Mouse (Mus musculus): Measurements from ENCODE around the gene 1300017J02Rik. TPM values are rescaled to one million over a fixed set of nuclear protein-coding genes. Genes with fewer than 3 reads are reported as not detected.
A peak's percentile ranks its signal among the peaks of the same experiment; 100 is the strongest.

The 1300017J02Rik gene
- polyA plus RNA-seq, 1 experiment from 2014 or later: 2.3 TPM

- peaks cover 29% of the 10 kb centered on the region for H3K36me3 ChIP-seq (ENCODE audit: control insufficient read depth, insufficient read depth, low read length)
- peaks cover 12% of the 10 kb centered on the region for H3K4me1 ChIP-seq (replicated peaks; ENCODE audit: control insufficient read depth, insufficient read depth, low read length)
These were observed 5.0 kb upstream of the 1300017J02Rik start for GRCm38 (mm10) chr9:103309832-103310231.

GRCm38 (mm10) chr9:103305332-103306041 lies 605 bp upstream of the 1300017J02Rik start:
- H3K4me3 ChIP-seq (ENCODE audit: low read length): peak overlapping the region; percentile 86
- peak overlapping the region; percentile 83 for H3K27ac ChIP-seq (ENCODE audit: low read length)
- peaks cover 12% of the 10 kb centered on the region for H3K36me3 ChIP-seq (ENCODE audit: control insufficient read depth, insufficient read depth, low read length)
- no peaks in the 10 kb centered on the region for H3K9me3 ChIP-seq (ENCODE audit: control insufficient read depth, low read length)
- peaks cover 17% of the 10 kb centered on the region for H3K4me1 ChIP-seq (replicated peaks; ENCODE audit: control insufficient read depth, insufficient read depth, low read length)
- H3K4me2 ChIP-seq (ENCODE audit: low read depth, low read length): peak overlapping the region; percentile 72
- ATAC-seq (ENCODE audit: low read depth): peak; percentile 74
- H3K27me3 ChIP-seq (ENCODE audit: control insufficient read depth, insufficient read depth, low read depth, low read length): no peaks in the 10 kb centered on the region
- under 1% methylated on average over 35 of the region's 40 CpGs for WGBS
- peak overlapping the region; percentile 94 for H3K9ac ChIP-seq (ENCODE audit: low read length)

More at GRCm38 (mm10) chr9:103309832-103310231, 5.0 kb upstream of the 1300017J02Rik start:
- Histone ChIP-seq H3K4me2 (ENCODE audit: low read depth, low read length) (no peak overlapping the region), H3K4me3 (ENCODE audit: low read length) (no peak overlapping the region), H3K9ac (ENCODE audit: low read length) (no peak overlapping the region), H3K27ac (ENCODE audit: low read length) (no peak overlapping the region), H3K27me3 (ENCODE audit: control insufficient read depth, insufficient read depth, low read depth, low read length) (no peaks in the 10 kb centered on the region), H3K9me3 (ENCODE audit: control insufficient read depth, low read length) (no peaks in the 10 kb centered on the region)
- WGBS: 86% methylated on average over 6 of the region's 6 CpGs
- no peak for ATAC-seq (ENCODE audit: low read depth)

GRCm38 (mm10) chr9:103302666-103303065 lies 2.2 kb downstream of the 1300017J02Rik start:
- no peaks in the 10 kb centered on the region for H3K27me3 ChIP-seq (ENCODE audit: control insufficient read depth, insufficient read depth, low read depth, low read length)
- 47% methylated on average over 3 of the region's 3 CpGs for whole genome bisulfite sequencing

GRCm38 (mm10) chr9:103302239-103302638 lies 2.6 kb downstream of the 1300017J02Rik start:
- Histone ChIP-seq H3K4me3 (ENCODE audit: low read length) (no peak overlapping the region), H3K27ac (ENCODE audit: low read length) (peak overlapping the region; percentile 75)
- peak; percentile 46; the same call in 1 of the 2 replicates for ATAC-seq (ENCODE audit: low read depth)

More at GRCm38 (mm10) chr9:103302666-103303065, 2.2 kb downstream of the 1300017J02Rik start:
- Histone ChIP-seq H3K4me3 (ENCODE audit: low read length) (no peak overlapping the region), H3K36me3 (ENCODE audit: control insufficient read depth, insufficient read depth, low read length) (no peaks in the 10 kb centered on the region), H3K27ac (ENCODE audit: low read length) (peak overlapping the region; percentile 75; the same call in 1 of the 2 replicates), H3K9ac (ENCODE audit: low read length) (no peak overlapping the region), H3K4me2 (ENCODE audit: low read depth, low read length) (no peak overlapping the region), H3K9me3 (ENCODE audit: control insufficient read depth, low read length) (no peaks in the 10 kb centered on the region), H3K4me1 (replicated peaks; ENCODE audit: control insufficient read depth, insufficient read depth, low read length) (peaks cover 17% of the 10 kb centered on the region)
- peak; percentile 14; the same call in 1 of the 2 replicates for ATAC-seq (ENCODE audit: low read depth)

GRCm38 (mm10) chr9:103301086-103301485 lies 3.8 kb downstream of the 1300017J02Rik start:
- H3K9ac ChIP-seq (ENCODE audit: low read length): no peak overlapping the region
- 91% methylated on average over 8 of the region's 8 CpGs for WGBS
- H3K27ac ChIP-seq (ENCODE audit: low read length): no peak overlapping the region
- no peak for ATAC-seq (ENCODE audit: low read depth)
- H3K4me3 ChIP-seq (ENCODE audit: low read length): no peak overlapping the region
- no peaks in the 10 kb centered on the region for H3K36me3 ChIP-seq (ENCODE audit: control insufficient read depth, insufficient read depth, low read length)
- peaks cover 5% of the 10 kb centered on the region; the same call in 1 of the 2 replicates for H3K4me1 ChIP-seq (replicated peaks; ENCODE audit: control insufficient read depth, insufficient read depth, low read length)
- H3K9me3 ChIP-seq (ENCODE audit: control insufficient read depth, low read length): no peaks in the 10 kb centered on the region
- no peak overlapping the region for H3K4me2 ChIP-seq (ENCODE audit: low read depth, low read length)
- no peaks in the 10 kb centered on the region for H3K27me3 ChIP-seq (ENCODE audit: control insufficient read depth, insufficient read depth, low read depth, low read length)

More at GRCm38 (mm10) chr9:103302239-103302638, 2.6 kb downstream of the 1300017J02Rik start:
- 38% methylated on average over 4 of the region's 4 CpGs for WGBS
- Histone ChIP-seq H3K36me3 (ENCODE audit: control insufficient read depth, insufficient read depth, low read length) (no peaks in the 10 kb centered on the region), H3K9me3 (ENCODE audit: control insufficient read depth, low read length) (no peaks in the 10 kb centered on the region), H3K4me2 (ENCODE audit: low read depth, low read length) (no peak overlapping the region), H3K27me3 (ENCODE audit: control insufficient read depth, insufficient read depth, low read depth, low read length) (no peaks in the 10 kb centered on the region), H3K4me1 (replicated peaks; ENCODE audit: control insufficient read depth, insufficient read depth, low read length) (peaks cover 14% of the 10 kb centered on the region), H3K9ac (ENCODE audit: low read length) (no peak overlapping the region)

GRCm38 (mm10) chr9:103294507-103294906 lies 10.4 kb downstream of the 1300017J02Rik start:
- ATAC-seq (ENCODE audit: low read depth): no peak
- no peak overlapping the region for H3K4me2 ChIP-seq (ENCODE audit: low read depth, low read length)
- H3K27me3 ChIP-seq (ENCODE audit: control insufficient read depth, insufficient read depth, low read depth, low read length): no peaks in the 10 kb centered on the region
- H3K9ac ChIP-seq (ENCODE audit: low read length): no peak overlapping the region
- no peaks in the 10 kb centered on the region for H3K9me3 ChIP-seq (ENCODE audit: control insufficient read depth, low read length)
- WGBS: 64% methylated on average over 2 of the region's 2 CpGs
- H3K4me1 ChIP-seq (replicated peaks; ENCODE audit: control insufficient read depth, insufficient read depth, low read length): no peaks in the 10 kb centered on the region
- no peak overlapping the region for H3K4me3 ChIP-seq (ENCODE audit: low read length)
- no peak overlapping the region for H3K27ac ChIP-seq (ENCODE audit: low read length)
- H3K36me3 ChIP-seq (ENCODE audit: control insufficient read depth, insufficient read depth, low read length): no peaks in the 10 kb centered on the region

- Histone ChIP-seq H3K4me2 (ENCODE audit: low read depth, low read length) (no peak overlapping the region), H3K4me3 (ENCODE audit: low read length) (no peak overlapping the region), H3K27ac (ENCODE audit: low read length) (no peak overlapping the region), H3K27me3 (ENCODE audit: control insufficient read depth, insufficient read depth, low read depth, low read length) (no peaks in the 10 kb centered on the region), H3K4me1 (replicated peaks; ENCODE audit: control insufficient read depth, insufficient read depth, low read length) (no peaks in the 10 kb centered on the region), H3K36me3 (ENCODE audit: control insufficient read depth, insufficient read depth, low read length) (no peaks in the 10 kb centered on the region), H3K9ac (ENCODE audit: low read length) (no peak overlapping the region), H3K9me3 (ENCODE audit: control insufficient read depth, low read length) (no peaks in the 10 kb centered on the region)
- ATAC-seq (ENCODE audit: low read depth): no peak
- 80% methylated on average over 13 of the region's 13 CpGs for WGBS
These were observed 16.2 kb downstream of the 1300017J02Rik start for GRCm38 (mm10) chr9:103288489-103289180.

- Histone ChIP-seq H3K9ac (ENCODE audit: low read length) (no peak overlapping the region), H3K4me3 (ENCODE audit: low read length) (no peak overlapping the region), H3K36me3 (ENCODE audit: control insufficient read depth, insufficient read depth, low read length) (no peaks in the 10 kb centered on the region), H3K4me2 (ENCODE audit: low read depth, low read length) (no peak overlapping the region), H3K9me3 (ENCODE audit: control insufficient read depth, low read length) (no peaks in the 10 kb centered on the region), H3K4me1 (replicated peaks; ENCODE audit: control insufficient read depth, insufficient read depth, low read length) (no peaks in the 10 kb centered on the region), H3K27me3 (ENCODE audit: control insufficient read depth, insufficient read depth, low read depth, low read length) (no peaks in the 10 kb centered on the region), H3K27ac (ENCODE audit: low read length) (no peak overlapping the region)
- ATAC-seq (ENCODE audit: low read depth): no peak
- WGBS: 70% methylated on average over 19 of the region's 19 CpGs
These were observed 16.9 kb downstream of the 1300017J02Rik start for GRCm38 (mm10) chr9:103287840-103288488.

- Histone ChIP-seq H3K9me3 (ENCODE audit: control insufficient read depth, low read length) (no peaks in the 10 kb centered on the region), H3K4me3 (ENCODE audit: low read length) (no peak overlapping the region), H3K9ac (ENCODE audit: low read length) (no peak overlapping the region), H3K27ac (ENCODE audit: low read length) (no peak overlapping the region), H3K36me3 (ENCODE audit: control insufficient read depth, insufficient read depth, low read length) (no peaks in the 10 kb centered on the region), H3K4me2 (ENCODE audit: low read depth, low read length) (no peak overlapping the region), H3K27me3 (ENCODE audit: control insufficient read depth, insufficient read depth, low read depth, low read length) (no peaks in the 10 kb centered on the region), H3K4me1 (replicated peaks; ENCODE audit: control insufficient read depth, insufficient read depth, low read length) (no peaks in the 10 kb centered on the region)
- WGBS: 60% methylated on average over 13 of the region's 13 CpGs
- no peak for ATAC-seq (ENCODE audit: low read depth)
These were observed 17.9 kb downstream of the 1300017J02Rik start for GRCm38 (mm10) chr9:103286901-103287422.

All from lung, embryonic 16.5 days (tissue).